Mouse (Mus musculus): ENCODE results near the gene Hbq1b.
"Not testable (repeated sequence)": the region's sequence is repeated elsewhere in the genome, so short reads cannot be mapped to it uniquely, and the experiment has no call there.

- not testable (repeated sequence) for TF ChIP-seq CTCF (conservative IDR thresholded peaks at IDR 0.05; ENCODE audit: low read length); POU5F1 (IDR thresholded peaks at IDR 0.05; ENCODE audit: borderline replicate concordance, low read length); NANOG (IDR thresholded peaks at IDR 0.05; ENCODE audit: borderline replicate concordance, low read length)
Measured at GRCm38 (mm10) chr11:32292819-32293218, 6.1 kb downstream of the Hbq1b start.

Data from E14TG2a.4 (cell line).